Mouse (Mus musculus) midbrain, embryonic 14.5 days (tissue): ENCODE results near the gene Sirt1. TPM values are rescaled to one million over a fixed set of nuclear protein-coding genes. Genes with fewer than 3 reads are reported as not detected.
A peak's percentile ranks its signal among the peaks of the same experiment; 100 is the strongest.
"Not testable (repeated sequence)": the region's sequence is repeated elsewhere in the genome, so short reads cannot be mapped to it uniquely, and the experiment has no call there.

Experiments used
- ATAC-seq: fragments of 200-750 bp; cut with Nextera tagmentation; 2 replicates; pipeline ENCODE4 v1.8.0; 2017; ENCODE audit warnings: moderate number of reproducible peaks, moderate library complexity; ENCODE audit not compliant: low FRiP score, low TSS enrichment
- DNase-seq: peaks from one replicate; pipeline ENCODE4 v3.0.0-alpha.2; 2015
- H3K27ac ChIP-seq: fragments of 300-500 bp; sonication (generic); replicated peaks from 2 replicates; pipeline ENCODE4 v1.5.1; 2014; ENCODE audit warnings: mild to moderate bottlenecking, low read depth, low read length, moderate library complexity
- H3K27me3 ChIP-seq: fragments of 300-500 bp; sonication (generic); 2 replicates; pipeline ENCODE4 v1.6.1; 2014; ENCODE audit warnings: low read length, control low read depth, mixed read lengths; ENCODE audit not compliant: control insufficient read depth, insufficient read depth
- H3K36me3 ChIP-seq: fragments of 300-500 bp; sonication (generic); 2 replicates; pipeline ENCODE4 v1.6.1; 2014; ENCODE audit warnings: low read length, control low read depth; ENCODE audit not compliant: control insufficient read depth, insufficient read depth
- H3K4me1 ChIP-seq: fragments of 300-500 bp; sonication (generic); 2 replicates; pipeline ENCODE4 v1.6.1; 2014; ENCODE audit warnings: mild to moderate bottlenecking, antibody characterized with exemption, low read length, control low read depth; ENCODE audit not compliant: control insufficient read depth, insufficient read depth
- H3K4me2 ChIP-seq: fragments of 300-500 bp; sonication (generic); 2 replicates; pipeline ENCODE4 v1.6.1; 2014; ENCODE audit warnings: mild to moderate bottlenecking, low read length, moderate library complexity
- H3K4me3 ChIP-seq: fragments of 300-500 bp; sonication (generic); replicated peaks from 2 replicates; pipeline ENCODE4 v1.5.1; 2014; ENCODE audit warnings: low read depth, low read length
- H3K9ac ChIP-seq: fragments of 300-500 bp; sonication (generic); replicated peaks from 2 replicates; pipeline ENCODE4 v1.6.1; 2014; ENCODE audit warnings: mild to moderate bottlenecking, low read length, moderate library complexity
- H3K9me3 ChIP-seq: fragments of 300-500 bp; sonication (generic); 2 replicates; pipeline ENCODE4 v1.6.1; 2016; ENCODE audit warnings: low read length, control low read depth, mixed read lengths; ENCODE audit not compliant: control insufficient read depth
- WGBS: fragments of 180-500 bp; shearing (Covaris S2); extraction: QIAGEN DNeasy Blood & Tissue Kit; methylation state at CpG from one replicate; pipeline ENCODE4 v1.1.7; 2014; 5-methylcytosine and 5-hydroxymethylcytosine counted together
- polyA plus RNA-seq: library from polyadenylated mRNA; unstranded; fragments of >200 nt; fragmentation: Nextera tagmentation; extraction: Ambion mirVana; gene quantifications from 2 replicates; pipeline ENCODE4 v1.2.1, GENCODE M21; 2014

Gene Sirt1
- polyA plus RNA-seq, 1 experiment from 2014 or later = 7.5 TPM

DNA sequence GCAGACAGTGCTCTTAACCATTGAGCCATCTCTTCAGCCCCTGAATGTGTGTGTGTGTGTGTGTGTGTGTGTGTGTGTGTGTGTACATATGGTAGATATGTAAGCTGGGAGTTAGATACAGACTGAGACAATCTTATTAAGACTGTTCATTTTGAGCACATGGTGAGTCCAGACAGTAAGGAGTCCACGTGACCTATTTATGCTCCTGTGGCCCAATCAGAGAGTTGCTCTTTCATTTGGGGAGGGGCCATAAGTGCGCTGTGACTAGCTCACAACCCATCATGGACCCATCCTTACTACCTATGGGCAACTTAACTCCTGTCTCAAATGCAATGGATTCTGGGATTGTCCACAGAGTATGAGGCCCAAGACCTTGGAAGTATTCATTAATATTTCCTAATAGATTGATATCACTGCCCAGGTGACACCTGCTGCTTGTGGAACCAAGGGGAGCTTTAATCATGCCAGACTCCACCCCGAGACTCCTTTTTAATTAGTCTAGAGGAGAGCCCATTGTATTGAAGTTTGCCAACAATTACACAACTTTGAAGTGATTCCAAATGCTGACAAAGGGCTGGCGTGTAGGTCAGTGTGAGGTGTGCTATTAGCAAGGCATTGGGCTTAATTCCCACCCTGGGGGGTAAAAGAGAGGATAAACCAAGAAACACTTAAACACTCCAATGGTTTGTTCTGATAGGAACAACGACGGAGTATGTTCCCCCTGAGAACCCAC is 2.4 kb downstream of the Sirt1 start:
- H3K36me3 ChIP-seq = no peaks in the 10 kb centered on the region
- 68% methylated on average over 6 of the region's 6 CpGs for WGBS

DNA sequence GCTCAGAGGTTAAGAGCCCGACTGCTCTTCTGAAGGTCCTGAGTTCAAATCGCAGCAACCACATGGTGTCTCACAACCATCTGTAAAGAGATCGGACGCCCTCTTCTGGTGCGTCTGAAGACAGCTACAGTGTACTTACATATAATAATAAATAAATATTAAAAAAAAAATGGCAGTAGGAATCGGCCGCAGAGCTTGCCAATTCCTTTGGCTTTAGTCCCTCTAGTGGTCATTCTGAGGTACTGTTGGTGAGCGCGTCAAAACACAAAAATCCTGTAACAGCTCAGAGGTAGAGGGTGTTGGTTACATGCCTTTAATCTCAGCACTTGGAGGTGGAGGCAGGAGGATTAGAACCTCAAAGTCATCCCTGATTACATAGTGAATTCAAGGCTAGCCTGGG is 4.0 kb downstream of the Sirt1 start:
- H3K4me1 ChIP-seq = peaks cover 8% of the 10 kb centered on the region; the same call in 1 of the 2 replicates
- no peak overlapping the region for H3K4me2 ChIP-seq
- no peaks in the 10 kb centered on the region for H3K9me3 ChIP-seq
- H3K27ac ChIP-seq = no peak overlapping the region
- peaks cover 4% of the 10 kb centered on the region; the same call in 1 of the 2 replicates for H3K27me3 ChIP-seq
- ATAC-seq (0 out of 2 replicates have a peak, but pooled peaks have one; percentile 21), DNase-seq (peak; percentile 86)
- no peak overlapping the region for H3K4me3 ChIP-seq
- 20% methylated on average over 9 of the region's 9 CpGs for WGBS
- H3K9ac ChIP-seq = no peak overlapping the region
- H3K36me3 ChIP-seq = no peaks in the 10 kb centered on the region

More for the DNA sequence above, 2.4 kb downstream of the Sirt1 start:
- Histone ChIP-seq H3K9me3 (no peaks in the 10 kb centered on the region), H3K27ac (no peak overlapping the region), H3K4me2 (no peak overlapping the region), H3K27me3 (peaks cover 4% of the 10 kb centered on the region; the same call in 1 of the 2 replicates), H3K4me3 (no peak overlapping the region), H3K4me1 (peaks cover 8% of the 10 kb centered on the region; the same call in 1 of the 2 replicates), H3K9ac (no peak overlapping the region)
- no peak for ATAC-seq
- DNase-seq = no peak

DNA sequence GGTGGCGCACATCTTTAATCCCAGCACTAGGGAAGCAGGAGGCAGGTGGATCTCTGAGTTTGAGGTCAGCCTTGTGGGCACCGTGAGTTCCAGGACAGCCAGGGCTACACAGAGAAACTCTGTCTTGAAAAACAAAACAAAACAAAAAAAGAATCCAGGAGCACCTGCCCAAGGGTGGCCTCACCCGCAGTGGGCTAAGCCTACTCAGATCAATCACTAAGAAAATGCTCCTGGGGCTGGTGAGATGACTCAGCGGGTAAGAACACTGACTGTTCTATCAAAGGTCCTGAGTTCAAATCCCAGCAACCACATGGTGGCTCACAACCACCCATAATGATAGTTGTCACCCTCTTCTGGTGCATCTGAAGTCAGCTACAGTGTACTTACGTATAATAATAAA is 5.2 kb downstream of the Sirt1 start:
- WGBS = 87% methylated on average over 5 of the region's 5 CpGs
- H3K4me3 ChIP-seq = no peak overlapping the region
- H3K4me2 ChIP-seq = no peak overlapping the region
- H3K27me3 ChIP-seq = peaks cover 4% of the 10 kb centered on the region; the same call in 1 of the 2 replicates
- DNase-seq (no peak), ATAC-seq (no peak)
- no peaks in the 10 kb centered on the region for H3K9me3 ChIP-seq
- H3K9ac ChIP-seq = no peak overlapping the region
- no peaks in the 10 kb centered on the region for H3K36me3 ChIP-seq
- no peak overlapping the region for H3K27ac ChIP-seq
- H3K4me1 ChIP-seq = peaks cover under 1% of the 10 kb centered on the region; the same call in 1 of the 2 replicates

DNA sequence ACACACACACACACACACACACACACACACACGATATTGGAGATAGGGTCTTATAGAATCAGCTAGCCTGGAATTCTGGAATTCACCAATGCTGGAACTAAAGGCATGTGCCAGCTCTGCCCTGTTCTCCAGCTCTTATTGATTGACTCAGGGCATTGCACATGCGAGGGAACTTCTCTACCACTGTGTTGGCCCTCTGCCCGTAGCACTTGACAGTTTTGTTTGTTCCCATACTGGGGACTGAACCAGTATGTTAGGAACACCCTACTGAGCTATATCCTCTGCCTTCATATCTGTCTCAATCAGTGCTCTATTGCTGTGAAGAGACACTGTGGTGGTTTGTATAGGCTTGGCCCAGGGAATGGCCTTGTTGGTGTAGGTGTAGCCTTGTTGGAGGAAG is 13.5 kb downstream of the Sirt1 start:
- DNase-seq = no peak
- Histone ChIP-seq H3K4me2 (no peak overlapping the region), H3K4me1 (no peaks in the 10 kb centered on the region), H3K9me3 (no peaks in the 10 kb centered on the region), H3K9ac (no peak overlapping the region), H3K27me3 (no peaks in the 10 kb centered on the region), H3K36me3 (no peaks in the 10 kb centered on the region), H3K4me3 (no peak overlapping the region), H3K27ac (no peak overlapping the region)
- WGBS = 91% methylated on average over 3 of the region's 3 CpGs
- no peak for ATAC-seq

DNA sequence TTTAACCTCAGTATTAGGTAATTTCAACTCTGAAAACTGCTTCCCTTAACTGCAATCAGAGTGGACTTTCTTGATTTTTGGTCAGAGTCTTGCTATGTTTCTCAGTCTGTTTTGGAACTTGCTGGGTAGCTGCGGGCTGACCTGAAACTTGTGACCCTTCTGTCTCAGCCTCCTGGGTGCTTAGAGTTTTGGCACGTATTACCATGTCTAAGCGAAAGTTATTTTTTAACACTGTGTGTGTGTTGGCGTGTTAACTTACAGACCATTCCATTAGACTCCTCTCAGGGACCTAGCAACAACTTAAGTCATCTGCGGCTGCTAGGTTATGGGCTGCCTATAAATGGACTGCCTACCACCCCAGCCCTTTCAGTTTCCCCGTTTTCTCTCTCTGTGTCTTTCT is 14.1 kb downstream of the Sirt1 start:
- Histone ChIP-seq H3K27me3 (no peaks in the 10 kb centered on the region), H3K4me1 (no peaks in the 10 kb centered on the region), H3K36me3 (no peaks in the 10 kb centered on the region), H3K4me3 (no peak overlapping the region), H3K9me3 (no peaks in the 10 kb centered on the region), H3K27ac (no peak overlapping the region), H3K4me2 (no peak overlapping the region), H3K9ac (no peak overlapping the region)
- WGBS = 80% methylated on average over 6 of the region's 6 CpGs
- DNase-seq = no peak
- no peak for ATAC-seq

DNA sequence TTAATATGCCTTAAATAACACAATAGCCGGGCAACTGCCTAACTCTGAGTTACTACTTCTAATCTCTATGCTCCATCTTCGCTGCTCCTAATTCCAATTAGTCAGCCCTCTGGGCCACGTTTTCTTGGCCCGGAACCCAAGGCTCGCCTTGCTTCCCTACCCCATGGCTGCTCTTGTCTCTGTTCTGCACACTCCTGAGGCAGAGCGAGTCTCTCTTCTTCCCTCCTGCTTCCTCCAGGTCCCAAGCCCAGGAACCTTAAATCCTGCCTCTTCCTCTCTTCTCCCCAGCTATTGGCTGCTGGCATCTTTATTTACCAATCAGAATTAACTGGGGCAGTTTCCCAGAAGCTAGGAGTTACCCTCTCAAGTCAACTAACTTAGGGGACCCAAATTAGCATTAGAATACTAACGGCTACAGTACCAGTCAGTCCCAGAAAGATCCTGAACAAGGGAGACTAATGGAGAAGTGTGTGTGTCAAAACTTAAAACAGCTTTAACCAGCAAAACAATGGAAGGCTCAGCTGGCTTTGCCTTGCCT is 15.5 kb downstream of the Sirt1 start:
- no peak overlapping the region for H3K4me3 ChIP-seq
- 62% methylated on average over 7 of the region's 7 CpGs for WGBS
- no peaks in the 10 kb centered on the region for H3K27me3 ChIP-seq
- DNase-seq (no peak), ATAC-seq (no peak)
- no peaks in the 10 kb centered on the region for H3K36me3 ChIP-seq
- no peaks in the 10 kb centered on the region for H3K4me1 ChIP-seq
- H3K4me2 ChIP-seq = no peak overlapping the region
- no peak overlapping the region for H3K9ac ChIP-seq
- no peaks in the 10 kb centered on the region for H3K9me3 ChIP-seq
- H3K27ac ChIP-seq = no peak overlapping the region

DNA sequence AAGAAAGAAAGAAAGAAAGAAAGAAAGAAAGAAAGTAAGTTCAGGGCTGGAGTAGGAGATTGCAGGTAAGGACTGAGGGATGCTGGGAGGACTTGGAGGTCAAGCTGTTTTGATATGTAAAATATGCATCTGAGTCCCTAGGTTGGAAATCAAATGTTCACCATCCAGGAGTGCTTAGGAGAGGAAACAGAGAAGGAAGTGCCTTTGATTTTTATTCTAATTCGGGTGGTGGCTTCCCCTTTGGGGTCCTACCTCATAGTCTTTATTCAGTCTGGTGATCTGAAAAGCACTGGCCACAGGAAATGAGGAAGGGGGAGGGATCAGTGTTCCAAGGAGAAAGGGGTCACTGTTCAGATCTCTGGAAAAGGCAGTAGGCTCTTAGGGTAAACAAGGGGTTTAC is 21.0 kb downstream of the Sirt1 start:
- ATAC-seq (no peak), DNase-seq (no peak)
- Histone ChIP-seq H3K36me3 (no peaks in the 10 kb centered on the region), H3K9me3 (no peaks in the 10 kb centered on the region), H3K27ac (no peak overlapping the region), H3K4me2 (no peak overlapping the region), H3K27me3 (no peaks in the 10 kb centered on the region), H3K4me3 (no peak overlapping the region), H3K9ac (no peak overlapping the region), H3K4me1 (no peaks in the 10 kb centered on the region)
- WGBS = 68% methylated on average over 1 of the region's 1 CpGs

DNA sequence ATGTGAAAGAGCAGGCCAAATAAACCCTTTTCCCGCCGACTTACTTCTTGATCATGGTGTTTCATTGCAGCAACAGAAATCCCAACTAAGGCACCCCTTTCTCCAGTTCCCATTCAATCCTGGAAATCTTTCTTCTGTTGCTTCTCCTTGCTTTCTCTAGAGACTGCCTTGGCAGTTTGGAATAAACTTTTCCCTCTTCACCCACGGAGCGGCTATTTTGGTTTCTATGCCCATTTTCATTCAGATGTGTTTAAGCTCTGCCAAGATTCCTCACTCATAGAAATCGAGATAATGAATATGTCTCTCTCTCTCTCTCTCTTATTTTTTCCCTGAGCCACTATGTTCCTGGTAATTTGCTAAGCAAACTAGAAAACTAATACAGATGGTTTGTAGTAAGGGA is 29.4 kb downstream of the Sirt1 start:
- ATAC-seq = no peak
- DNase-seq = no peak
- Histone ChIP-seq H3K36me3 (no peaks in the 10 kb centered on the region), H3K27ac (no peak overlapping the region), H3K4me3 (no peak overlapping the region), H3K4me2 (no peak overlapping the region), H3K9me3 (no peaks in the 10 kb centered on the region), H3K9ac (no peak overlapping the region), H3K4me1 (no peaks in the 10 kb centered on the region), H3K27me3 (no peaks in the 10 kb centered on the region)
- WGBS = 87% methylated on average over 5 of the region's 5 CpGs

DNA sequence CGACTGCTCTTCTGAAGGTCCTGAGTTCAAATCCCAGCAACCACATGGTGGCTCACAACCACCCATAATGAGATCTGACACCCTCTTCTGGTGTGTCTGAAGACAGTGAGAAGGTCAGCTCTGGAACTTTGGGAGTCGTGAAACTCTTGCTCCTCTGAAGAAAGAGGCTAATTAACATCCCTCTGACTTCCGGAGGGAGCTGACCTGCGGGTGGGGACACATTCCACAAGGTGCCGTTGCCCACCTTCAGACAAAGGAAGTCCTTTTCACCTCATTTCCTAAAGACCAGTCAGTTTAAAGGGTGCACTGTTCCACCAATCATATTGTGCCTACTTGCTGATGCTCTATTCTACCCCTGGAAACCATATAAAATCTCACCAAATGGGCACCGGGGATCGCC is 30.4 kb downstream of the Sirt1 start:
- H3K36me3 ChIP-seq, H3K4me2 ChIP-seq, H3K27ac ChIP-seq, H3K27me3 ChIP-seq, DNase-seq, H3K9ac ChIP-seq, H3K4me3 ChIP-seq, ATAC-seq, H3K4me1 ChIP-seq, H3K9me3 ChIP-seq: not testable (repeated sequence)
- WGBS = 90% methylated on average over 7 of the region's 7 CpGs
